Mouse (Mus musculus): Measurements from ENCODE around the gene Csnk1d. TPM values are rescaled to one million over a fixed set of nuclear protein-coding genes. Genes with fewer than 3 reads are reported as not detected.
A peak's percentile ranks its signal among the peaks of the same experiment; 100 is the strongest.

The Csnk1d gene
- total RNA-seq (2021): 117 and 144 TPM in 2 replicates
- long read RNA-seq, transcript Csnk1d-201 (9 exons, 3,675 nt): major isoform, 67 of 166 reads
- long read RNA-seq, transcript Csnk1d-202 (10 exons, 3,500 nt): minor isoform, 61 of 166 reads
- long read RNA-seq, partial matches to known transcripts: 14 of 166 reads
- long read RNA-seq, other reads (novel, unspliced or antisense): 24 of 166 reads

GRCm38 (mm10) chr11:120990951-120991526 is at the start of gene Csnk1d:
TSS of gene Csnk1d (minus strand) at chr11:120991330.
- peak; percentile 99 for DNase-seq

GRCm38 (mm10) chr11:121039302-121039701 is 48.2 kb upstream of the Csnk1d start, which contains the start of gene Cd7:
TSS of gene Cd7 (minus strand) at chr11:121039418.
- no peak for DNase-seq

- no peak for DNase-seq
Measured at GRCm38 (mm10) chr11:121038366-121039240, 47.5 kb upstream of the Csnk1d start.

GRCm38 (mm10) chr11:121033118-121033517 is 42.0 kb upstream of the Csnk1d start:
- no peak for DNase-seq

GRCm38 (mm10) chr11:121027259-121027658 is 36.1 kb upstream of the Csnk1d start:
- DNase-seq: no peak

- DNase-seq: no peak
Measured at GRCm38 (mm10) chr11:121024163-121024562, 33.0 kb upstream of the Csnk1d start.

GRCm38 (mm10) chr11:121019501-121019900 is 28.4 kb upstream of the Csnk1d start:
- DNase-seq: no peak

GRCm38 (mm10) chr11:121017703-121018102 is 26.6 kb upstream of the Csnk1d start:
- peak; percentile 69 for DNase-seq

GRCm38 (mm10) chr11:121015472-121015871 is 24.3 kb upstream of the Csnk1d start:
- no peak for DNase-seq

GRCm38 (mm10) chr11:121014896-121015300 is 23.8 kb upstream of the Csnk1d start:
- no peak for DNase-seq

- no peak for DNase-seq
Measured at GRCm38 (mm10) chr11:121013656-121014055, 22.5 kb upstream of the Csnk1d start.

- DNase-seq: no peak
Measured at GRCm38 (mm10) chr11:121010044-121010755, 19.1 kb upstream of the Csnk1d start.

- no peak for DNase-seq
Measured at GRCm38 (mm10) chr11:121006184-121006583, 15.1 kb upstream of the Csnk1d start.

- DNase-seq: no peak
Measured at GRCm38 (mm10) chr11:121004281-121004680, 13.2 kb upstream of the Csnk1d start.

- no peak for DNase-seq
Measured at GRCm38 (mm10) chr11:121001966-121002365, 10.8 kb upstream of the Csnk1d start.

GRCm38 (mm10) chr11:120994741-120995140 is 3.6 kb upstream of the Csnk1d start:
- DNase-seq: no peak

- no peak for DNase-seq
Measured at GRCm38 (mm10) chr11:120993586-120993985, 2.5 kb upstream of the Csnk1d start.

GRCm38 (mm10) chr11:120993080-120993479 is 1.9 kb upstream of the Csnk1d start:
- no peak for DNase-seq

GRCm38 (mm10) chr11:120991791-120992190 is 661 bp upstream of the Csnk1d start:
- no peak for DNase-seq

GRCm38 (mm10) chr11:120990126-120990781 is 876 bp downstream of the Csnk1d start:
- peak; percentile 67 for DNase-seq

GRCm38 (mm10) chr11:120989523-120989922 is 1.6 kb downstream of the Csnk1d start:
- DNase-seq: no peak

GRCm38 (mm10) chr11:120988410-120988809 is 2.7 kb downstream of the Csnk1d start:
- no peak for DNase-seq
